Mouse (Mus musculus) brain, embryonic 18.5 days (tissue): ENCODE measurements around the gene Cntn1.

Experiments used
- DNase-seq: peaks from one replicate; pipeline ENCODE4 v3.0.0-alpha.2; 2012; ENCODE audit warnings: low read depth, low spot score

Gene Cntn1

DNA sequence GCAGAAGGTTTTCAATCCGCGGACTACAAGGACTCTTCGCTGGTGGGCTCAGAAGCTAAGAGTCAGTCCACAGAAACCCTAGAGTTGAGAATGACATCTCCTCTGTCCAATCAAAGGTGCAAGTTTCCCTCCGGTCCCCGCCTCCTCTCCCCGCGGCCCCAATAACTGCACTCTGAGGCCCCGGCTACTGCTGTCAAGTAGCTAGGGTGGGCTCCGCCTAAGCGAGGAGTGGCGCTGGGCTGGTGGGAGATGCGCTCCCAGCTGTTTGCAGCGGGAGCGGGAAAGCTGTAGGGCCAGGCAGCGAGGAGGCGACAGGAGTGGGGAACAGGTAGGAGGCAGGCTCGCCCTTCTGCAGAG is at the start of gene Cntn1:
Cntn1 (plus strand) TSS at position 170 of the 357 bp plus-strand sequence.
- peak; percentile 83 for DNase-seq

DNA sequence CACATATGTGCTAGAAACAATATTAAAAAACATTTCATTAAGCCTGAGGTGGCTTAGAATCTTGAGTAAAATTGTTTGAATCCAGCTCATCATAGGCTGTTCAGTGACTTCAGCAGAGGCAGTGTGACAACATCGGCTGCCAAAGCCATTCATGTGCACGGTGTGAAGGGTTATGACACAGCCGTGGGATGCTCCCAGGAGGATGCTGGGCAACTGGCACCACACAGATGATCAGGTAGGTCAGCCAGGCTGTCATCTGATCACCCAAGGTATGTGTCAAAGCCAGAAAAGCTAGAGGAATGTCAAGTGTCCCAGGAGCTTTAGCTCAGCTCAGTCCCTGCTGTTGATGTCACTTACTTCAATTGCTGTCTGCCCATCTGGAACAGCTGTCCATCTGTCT is 49.5 kb upstream of the Cntn1 start:
- DNase-seq = no peak

DNA sequence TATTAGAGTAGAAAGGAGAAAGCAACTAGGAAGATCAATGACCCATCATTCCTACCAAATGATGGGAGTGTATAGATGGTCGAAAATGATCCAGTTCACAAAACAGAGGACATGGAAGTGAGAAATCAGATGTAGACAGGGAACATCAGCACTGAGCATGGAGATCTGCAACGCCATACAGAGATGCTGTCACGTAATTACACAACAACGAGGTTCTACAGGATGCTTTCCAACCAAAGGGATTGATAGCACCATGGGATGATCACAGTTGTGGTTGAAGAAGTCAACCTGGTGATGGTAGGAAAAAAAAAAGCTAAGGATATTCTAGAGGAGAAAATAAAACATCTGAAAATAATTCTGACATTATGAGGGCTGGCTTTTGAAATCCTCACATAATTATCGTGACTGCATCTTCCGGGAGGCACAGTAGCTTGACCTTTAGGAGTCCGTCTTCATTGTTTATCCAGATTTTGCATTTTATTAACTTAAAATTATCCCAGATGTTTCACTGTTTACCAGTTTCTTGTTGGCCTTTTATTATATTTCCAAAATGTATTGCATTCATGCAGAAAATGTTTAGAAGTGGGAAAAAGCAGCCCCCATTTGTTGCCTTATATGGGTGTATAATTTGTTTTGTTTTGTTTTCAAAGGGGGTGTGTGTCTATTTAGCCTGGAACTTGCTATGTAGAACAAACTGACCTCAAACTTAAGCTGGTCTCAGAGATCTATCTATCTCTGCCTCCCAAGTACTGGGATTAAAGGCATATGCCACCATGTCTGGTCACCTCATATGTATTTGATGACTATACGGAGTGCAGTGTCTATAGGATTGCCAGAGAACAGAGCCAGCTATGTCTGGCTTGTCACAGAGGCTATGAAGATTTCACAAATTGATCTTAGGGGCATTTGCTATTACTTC is 38.5 kb upstream of the Cntn1 start:
- DNase-seq = no peak

DNA sequence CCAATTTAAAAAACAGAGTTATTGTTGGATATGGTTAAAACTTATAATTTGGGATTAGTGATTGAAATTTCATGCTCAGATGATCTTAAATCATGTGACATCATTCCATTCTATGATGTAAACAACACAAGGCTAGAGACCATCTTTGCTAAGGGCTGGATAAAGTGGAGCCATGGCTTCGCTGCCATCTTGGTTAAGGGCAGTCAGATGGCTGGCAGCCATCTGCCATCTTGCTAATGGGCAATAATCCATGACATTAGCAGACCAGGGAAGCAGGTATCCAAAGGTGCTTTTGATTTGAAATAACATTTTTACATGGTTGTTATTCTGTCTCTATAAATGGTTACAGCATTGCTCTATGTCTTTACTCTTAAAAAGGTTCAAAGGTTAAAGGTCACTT is 16.9 kb upstream of the Cntn1 start:
- no peak for DNase-seq

DNA sequence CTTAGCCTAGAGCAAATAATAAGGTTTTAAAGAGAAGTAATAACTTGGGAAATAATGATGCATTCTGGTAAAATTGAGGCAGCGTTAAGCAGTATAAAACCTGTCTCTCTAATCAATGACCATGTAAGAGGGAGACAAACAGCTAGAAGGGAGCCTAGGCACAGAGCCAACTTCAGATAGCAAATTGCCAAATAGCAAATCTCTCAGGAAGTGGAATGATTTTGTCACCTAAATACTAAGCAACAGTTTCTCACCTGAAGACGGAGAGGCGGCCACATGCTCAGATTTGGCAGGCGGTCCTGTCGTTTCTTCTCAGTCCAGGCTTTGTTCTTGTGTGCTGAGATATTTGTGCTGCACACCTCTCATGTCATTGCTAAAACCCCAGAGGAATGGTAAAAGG is 8.4 kb upstream of the Cntn1 start:
- no peak for DNase-seq

DNA sequence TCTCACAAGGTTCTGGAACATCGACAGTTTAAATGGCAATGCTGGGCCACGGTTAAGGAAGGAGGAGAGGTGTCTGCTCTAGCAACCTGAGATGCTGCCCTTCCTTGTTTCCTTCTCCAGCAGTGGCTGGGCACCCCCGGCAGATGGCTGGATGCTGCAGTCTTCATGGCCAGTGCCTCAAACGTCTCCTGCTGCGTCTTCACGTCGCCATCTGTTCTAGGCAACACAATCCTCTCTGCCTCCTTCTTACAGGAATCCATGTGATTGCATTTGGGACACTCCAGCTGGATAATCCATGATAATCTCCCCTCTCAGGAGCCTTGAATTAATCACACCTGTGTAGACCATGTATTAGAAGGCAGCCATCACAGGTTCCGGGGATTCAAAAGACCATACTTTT is 4.9 kb upstream of the Cntn1 start:
- DNase-seq = no peak

DNA sequence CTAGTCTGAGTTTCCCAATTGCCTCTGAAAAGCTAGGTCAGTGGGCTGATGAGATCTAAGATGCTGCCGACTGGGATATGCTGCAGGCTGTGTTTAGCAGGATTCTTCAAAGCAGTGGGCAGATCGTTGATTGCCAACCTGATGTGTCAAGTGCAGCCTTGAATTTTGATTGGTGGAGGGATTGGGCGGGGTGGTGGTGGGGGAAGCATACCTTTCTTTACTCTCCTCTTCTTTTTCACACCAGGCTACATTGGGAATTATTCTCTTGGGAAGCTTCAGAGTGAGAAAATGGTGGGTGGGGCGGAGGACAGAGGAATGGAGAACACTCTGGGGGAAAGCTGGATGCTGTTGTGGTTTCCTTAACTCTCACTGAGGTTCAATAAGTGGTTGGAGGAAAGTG is 2.9 kb upstream of the Cntn1 start:
- no peak for DNase-seq

DNA sequence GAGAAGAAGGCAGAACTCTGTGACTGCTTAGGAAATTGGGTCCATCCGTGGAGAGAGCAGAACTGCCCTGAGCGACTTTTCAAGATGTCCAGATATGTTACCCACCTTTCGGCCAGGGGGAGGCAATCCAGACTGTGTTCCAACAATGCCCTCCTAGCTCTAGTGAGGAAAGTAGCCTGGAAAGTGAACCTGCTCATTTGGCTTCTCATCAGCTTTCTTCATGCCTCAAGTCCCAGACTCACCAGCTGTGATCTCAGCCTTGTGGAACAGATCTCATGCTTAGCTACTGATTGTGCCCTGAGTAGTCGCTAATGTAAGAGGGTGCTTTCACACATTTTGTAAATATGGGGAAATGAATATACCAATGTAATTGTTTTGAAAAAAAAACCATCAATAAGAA is 2.4 kb upstream of the Cntn1 start:
- no peak for DNase-seq

DNA sequence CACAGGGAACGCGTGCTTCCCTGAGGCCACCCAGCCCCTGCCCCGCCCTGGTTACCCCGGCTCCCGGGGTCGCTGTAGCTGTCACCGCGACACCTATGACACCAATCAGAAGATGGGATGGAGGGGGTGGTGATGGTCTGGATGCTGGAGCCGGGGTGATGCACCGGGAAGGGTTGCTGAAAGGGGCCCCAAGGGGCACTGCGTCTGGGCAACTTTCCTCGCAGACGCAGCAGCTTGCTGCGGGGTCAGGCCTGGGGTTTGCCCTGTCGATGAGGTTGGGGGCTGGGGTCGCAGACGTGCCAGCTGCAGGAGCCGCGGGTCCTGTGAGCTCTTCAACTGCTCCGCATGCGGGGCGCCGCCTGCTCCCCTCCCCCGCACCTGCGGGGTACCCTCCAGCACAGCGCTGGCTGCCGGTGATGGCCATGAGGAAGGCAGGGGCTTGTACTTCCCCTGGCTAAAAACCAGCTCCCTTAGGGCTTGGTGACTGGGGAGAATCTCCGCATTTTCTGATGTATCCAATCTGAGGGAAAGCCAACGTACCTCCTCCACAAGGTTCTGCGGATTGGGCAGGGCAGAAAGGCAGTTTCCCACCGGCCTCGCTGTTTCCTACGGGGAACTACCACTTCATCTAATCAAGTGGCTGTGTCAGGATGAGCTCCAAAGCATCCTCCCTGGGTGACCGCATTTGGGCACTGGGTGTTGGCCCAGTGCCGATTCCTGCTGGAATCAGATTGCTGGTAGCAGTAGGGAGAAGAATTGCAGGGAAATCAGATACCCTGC is 578 bp downstream of the Cntn1 start:
- DNase-seq = peak; percentile 30

DNA sequence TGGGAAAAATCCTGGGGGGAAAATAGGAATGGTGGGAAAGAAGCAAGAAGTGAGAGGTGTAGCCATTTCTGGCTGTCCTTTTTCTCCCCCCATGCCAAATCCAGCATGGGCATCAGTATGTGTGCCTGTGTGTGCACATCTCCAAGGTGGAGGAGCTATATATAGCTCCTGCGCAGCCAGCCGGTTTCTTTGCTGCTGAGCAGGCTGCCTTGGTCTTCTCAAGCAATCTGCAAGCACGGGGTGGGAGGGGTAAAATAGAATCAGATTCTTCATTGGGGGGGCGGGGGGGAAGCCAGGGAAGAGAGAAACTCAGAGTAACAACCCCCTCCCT is 1.1 kb downstream of the Cntn1 start:
- peak; percentile 49 for DNase-seq

DNA sequence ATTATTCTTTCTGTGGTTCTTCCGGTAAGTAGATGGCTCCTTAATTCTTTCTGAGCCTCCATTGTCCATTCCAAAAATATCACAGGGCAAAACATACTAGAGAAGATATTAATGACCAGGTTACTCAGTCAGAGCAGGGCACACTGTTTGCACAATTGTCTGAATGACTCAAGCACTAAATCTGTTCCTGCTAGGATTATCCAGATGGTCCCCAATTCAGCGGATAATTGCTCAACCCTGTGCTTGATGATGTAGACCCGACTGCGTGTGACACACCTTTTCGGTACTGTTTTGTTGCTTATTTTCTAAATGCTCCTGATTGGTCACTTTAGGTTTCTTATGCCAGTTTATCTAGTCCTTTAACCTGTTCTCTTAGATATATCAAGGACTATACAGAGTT is 6.6 kb downstream of the Cntn1 start:
- no peak for DNase-seq

DNA sequence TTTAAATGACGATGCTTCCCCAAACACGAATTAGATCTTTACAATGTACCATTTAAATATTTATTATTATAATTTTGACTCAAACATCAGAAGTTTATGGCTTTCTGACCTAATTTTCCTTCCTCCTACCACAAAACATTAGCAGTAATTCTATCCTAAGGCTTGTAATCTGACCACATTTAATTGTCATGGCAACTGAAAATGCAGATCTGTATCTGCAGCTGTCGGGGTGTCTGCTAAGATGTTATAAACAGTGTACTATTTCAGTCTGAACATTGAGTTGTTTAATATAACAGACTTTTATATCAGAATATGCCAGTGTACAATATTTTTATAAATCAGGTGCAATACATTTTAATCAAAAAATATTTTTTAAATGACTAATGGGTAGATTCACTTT is 10.0 kb downstream of the Cntn1 start:
- DNase-seq = no peak

DNA sequence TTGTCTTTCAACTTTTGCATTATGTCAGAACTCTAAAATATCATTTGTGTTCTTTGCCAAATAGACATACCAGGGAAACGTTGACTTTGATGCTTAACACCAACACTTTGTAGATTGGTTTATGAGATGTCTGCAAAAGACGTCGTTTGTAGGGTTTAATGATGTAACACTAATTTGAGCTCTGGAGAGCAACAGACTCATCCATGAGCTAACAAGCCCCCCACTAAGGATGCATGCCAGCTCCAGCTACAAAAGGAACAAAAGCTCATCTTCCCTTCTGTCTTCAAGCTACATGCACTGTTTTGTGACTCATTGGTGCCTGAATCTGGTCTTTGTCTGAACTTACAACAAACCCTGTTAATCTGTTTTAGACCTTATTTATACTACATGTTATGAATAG is 28.5 kb downstream of the Cntn1 start:
- no peak for DNase-seq

DNA sequence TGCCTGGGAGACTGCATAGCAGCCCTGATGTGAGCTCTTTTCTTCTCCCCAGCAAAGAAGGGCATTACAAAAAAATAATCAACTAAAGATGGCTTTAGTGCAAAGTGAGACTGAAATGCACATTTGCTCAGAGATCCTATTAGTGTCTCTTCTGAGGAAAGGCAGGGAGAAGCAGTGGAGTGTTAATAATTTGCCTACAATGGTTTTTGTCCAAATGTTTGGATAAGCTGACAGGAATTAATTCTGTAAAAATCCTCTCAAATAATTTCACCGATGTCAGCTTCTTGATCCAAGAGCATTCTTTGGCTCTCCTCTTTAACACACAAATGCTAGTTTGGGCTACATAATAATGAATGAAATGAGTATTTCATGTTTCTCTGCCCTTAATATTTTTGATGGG is 34.9 kb downstream of the Cntn1 start:
- no peak for DNase-seq

DNA sequence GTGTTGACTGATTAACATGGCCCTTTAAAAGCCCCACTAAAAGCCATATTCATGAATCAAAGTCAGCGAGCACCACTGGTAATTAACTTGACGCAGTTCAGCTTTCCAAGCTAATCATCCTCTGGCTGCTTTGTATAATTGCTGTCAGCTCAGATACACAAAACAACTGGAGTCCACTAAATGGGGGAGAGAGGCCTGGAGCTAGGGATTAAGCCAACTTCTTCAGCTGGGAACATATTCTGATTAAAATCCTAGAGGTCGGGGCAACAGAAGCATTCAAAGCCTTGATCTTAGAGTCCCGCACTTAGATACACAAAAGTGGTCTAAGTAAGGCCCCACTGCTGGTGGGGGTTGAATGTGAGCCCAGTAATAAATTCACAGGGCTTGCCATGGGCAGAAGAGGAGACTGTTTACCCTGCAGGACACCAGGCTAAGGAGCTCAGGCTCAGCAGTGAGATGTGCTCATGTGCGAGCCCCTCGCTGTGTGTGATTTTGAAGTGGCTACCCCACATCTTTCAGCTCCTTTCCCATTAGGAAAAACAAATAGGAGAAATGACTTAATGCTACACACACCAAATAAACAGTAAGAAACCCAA is 36.8 kb downstream of the Cntn1 start:
- DNase-seq = no peak

DNA sequence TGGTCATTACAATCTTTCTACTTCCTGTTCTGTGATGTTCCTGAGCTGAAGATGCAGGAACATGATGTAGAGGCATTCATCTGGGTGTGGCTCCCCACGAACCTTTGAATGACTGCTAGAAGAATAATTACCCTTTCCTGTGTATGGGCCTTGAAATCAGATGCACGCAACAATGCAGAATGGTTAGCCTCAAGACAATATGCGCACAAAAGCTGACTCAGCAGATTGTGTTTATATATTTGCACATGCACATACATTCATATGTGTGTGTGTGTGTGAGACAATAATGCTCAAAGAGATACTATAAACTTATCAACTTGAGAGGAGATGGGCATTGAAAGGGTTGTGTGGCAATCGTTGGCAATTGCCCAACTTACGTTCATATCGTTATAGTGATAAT is 39.8 kb downstream of the Cntn1 start:
- no peak for DNase-seq

DNA sequence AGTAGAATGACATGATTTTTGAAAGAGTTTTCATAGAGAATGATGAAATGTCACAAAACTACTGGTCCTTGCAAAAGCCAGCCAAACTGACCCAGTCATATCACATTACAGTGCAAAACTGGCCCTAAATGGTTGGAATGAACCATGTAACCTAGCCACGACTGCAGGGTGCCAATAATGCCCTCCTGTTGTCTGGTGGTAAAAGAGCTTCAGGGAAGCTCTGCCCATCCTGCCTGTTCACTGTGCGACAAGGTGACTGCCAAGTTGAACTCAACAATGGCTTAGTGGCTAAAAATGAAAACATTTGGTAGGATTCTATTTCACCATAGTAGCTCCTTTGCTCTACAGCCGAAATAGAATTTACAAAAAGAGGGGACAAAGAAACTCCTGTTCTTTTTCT is 41.1 kb downstream of the Cntn1 start:
- no peak for DNase-seq

DNA sequence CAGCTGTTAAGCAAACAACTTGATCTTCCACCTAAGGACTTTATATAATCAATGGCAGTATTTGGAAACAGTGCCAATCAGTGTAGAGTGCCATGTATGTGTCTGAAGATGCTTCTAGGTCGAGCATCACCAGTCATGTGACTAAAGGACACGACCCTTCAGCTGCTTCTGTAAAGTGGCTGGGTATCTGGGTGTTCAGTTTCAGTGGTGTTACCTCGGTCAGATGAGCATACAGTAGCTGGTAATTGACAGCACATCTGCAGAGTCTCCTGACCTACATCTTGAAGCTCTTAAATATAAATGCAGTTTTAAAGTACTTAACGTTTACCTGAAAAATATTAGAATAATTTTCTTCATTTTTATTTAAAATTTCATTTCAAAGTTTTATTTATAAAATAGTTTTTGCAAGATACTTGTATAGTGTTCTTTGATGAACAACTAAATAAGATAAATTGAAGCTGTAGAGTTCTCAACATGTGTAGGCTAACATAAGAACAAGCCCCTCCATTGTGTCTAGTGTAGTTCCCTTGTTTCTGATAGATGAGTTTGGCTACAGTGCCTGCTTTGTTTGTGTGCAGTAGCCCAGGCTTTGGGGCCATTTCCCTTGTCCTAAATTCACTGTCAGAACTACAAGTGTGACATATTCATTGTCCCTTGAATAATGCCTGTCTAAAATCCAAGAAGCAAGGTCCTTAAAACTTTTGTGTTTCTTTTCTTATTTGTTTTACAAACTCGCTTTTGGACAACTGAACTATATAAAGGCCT is 48.6 kb downstream of the Cntn1 start:
- no peak for DNase-seq

DNA sequence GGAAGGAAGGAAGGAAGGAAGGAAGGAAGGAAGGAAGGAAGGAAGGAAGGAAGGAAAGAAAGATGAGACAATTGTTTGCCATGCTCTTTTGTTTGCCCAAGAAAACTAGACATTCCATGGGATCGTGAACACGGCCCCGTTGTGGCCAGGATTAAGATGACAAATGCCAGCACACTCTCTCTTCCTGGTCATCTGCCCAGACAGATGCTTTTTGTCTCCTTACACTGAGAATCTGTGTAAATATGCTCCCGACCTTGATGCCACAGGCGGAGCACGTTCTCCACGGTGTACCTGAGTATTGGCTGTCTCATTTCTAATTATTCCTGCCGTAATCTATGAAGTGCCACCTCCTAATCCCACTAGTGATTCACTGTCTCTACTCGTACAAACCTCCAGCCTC is 51.0 kb downstream of the Cntn1 start:
- DNase-seq = no peak

DNA sequence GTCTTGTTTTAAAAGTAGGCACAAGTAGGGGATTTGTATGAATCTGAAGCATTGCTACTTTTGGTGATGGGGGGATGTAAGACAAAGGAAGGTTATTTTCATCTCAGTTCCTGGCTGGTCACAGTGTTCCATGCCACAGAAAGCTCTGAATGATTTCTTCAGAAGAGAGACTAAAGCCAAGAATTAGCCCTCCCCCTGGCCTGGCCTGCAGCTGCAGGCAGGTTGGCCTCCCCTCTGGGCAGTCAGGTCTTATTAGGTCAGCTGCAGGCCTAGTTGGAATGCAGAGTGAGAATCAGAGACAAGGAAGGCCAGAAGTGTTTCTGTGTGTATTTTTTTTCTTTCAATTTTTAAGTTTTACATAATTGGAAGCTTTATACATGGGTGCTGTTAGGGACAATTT is 61.5 kb downstream of the Cntn1 start:
- DNase-seq = no peak

DNA sequence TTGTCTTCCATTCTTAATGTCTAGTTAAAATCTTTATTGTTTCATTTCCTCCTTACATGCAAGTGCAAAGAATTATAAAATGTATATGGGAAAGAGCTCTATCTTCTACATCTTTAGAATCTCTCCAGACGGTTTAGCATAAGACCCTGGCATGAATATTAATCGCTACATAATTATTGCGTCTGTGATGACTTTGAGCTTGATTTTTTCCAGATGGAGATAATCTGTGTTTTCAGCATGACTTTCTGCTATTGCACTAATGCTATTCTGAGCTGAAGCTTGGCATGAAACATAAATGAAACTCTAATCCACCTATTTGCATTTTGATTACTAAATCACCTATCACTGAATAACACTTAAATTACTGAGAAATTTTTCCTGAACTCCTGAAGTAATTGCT is 82.0 kb downstream of the Cntn1 start:
- no peak for DNase-seq

DNA sequence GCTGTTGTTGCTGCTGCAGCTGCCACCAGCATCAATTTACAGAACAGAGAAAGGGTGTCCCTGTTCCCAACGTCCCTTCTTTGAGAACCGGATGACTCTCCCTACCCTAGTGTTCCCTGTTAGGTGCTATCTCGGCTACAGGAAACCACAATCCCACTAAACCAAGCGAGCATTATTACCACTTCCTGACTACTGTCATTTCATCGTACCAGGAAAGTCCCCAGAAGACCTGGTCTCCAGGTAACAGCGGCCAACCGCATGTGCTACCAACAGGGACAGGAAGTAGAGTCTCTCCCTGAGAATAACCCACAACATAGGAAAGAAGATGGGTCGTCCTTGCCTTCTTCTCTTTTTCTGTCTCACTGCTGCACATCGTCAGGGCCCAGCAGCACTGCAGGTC is 83.3 kb downstream of the Cntn1 start:
- no peak for DNase-seq
